Mouse (Mus musculus) E14TG2a.4 (cell line): ENCODE measurements at regions not wholly inside any gene's neighbourhood (a gene's known extent, or its start where the extent isn't known, plus 50 kb on each side); places are given as distances from the start of the nearest gene placed in this dataset.
A peak's percentile ranks its signal among the peaks of the same experiment; 100 is the strongest.

ENCODE experiments used
- H3K27me3 ChIP-seq: 2 replicates; pipeline ENCODE4 v1.6.1; 2014; ENCODE audit warnings: low read length, control low read depth; ENCODE audit not compliant: insufficient read depth
- H3K36me3 ChIP-seq: 2 replicates; pipeline ENCODE4 v1.6.1; 2014; ENCODE audit warnings: low read length, control low read depth; ENCODE audit not compliant: insufficient read depth
- H3K4me1 ChIP-seq: replicated peaks from 2 replicates; pipeline ENCODE4 v1.6.1; 2014; ENCODE audit warnings: low read depth, low read length, control low read depth
- H3K4me3 ChIP-seq: replicated peaks from 2 replicates; pipeline ENCODE4 v1.5.1; 2014; ENCODE audit warnings: mild to moderate bottlenecking, low read length
- H3K9me3 ChIP-seq: 2 replicates; pipeline ENCODE4 v1.6.1; 2014; ENCODE audit warnings: low read length, control low read depth
- CTCF ChIP-seq: conservative IDR thresholded peaks from 2 replicates; pipeline ENCODE4 v1.5.1; 2014; ENCODE audit warnings: low read length
- NANOG ChIP-seq: IDR thresholded peaks from 2 replicates; pipeline ENCODE4 v1.6.1; 2014; ENCODE audit warnings: borderline replicate concordance, low read length, mixed read lengths
- POU5F1 ChIP-seq: IDR thresholded peaks from 2 replicates; pipeline ENCODE4 v1.6.1; 2014; ENCODE audit warnings: low read length, borderline replicate concordance

DNA sequence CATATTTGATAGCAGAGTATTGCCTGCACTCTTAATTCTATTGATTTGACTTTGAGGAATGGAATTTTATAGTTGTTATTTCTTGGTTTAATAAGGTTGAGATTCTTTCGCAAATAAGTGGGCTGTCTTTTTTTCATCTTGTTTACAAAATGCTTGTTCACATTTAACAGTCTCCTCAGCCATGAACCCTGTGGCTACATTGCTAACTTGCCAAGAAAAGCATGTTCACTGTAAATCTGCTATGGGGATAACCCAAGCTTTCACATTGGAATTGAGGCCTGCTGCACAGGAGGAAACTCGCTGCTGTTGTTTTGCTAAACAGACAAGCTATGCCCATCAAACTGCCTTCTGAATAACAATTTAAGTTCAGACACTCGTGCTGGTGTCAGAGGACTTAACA lies 564.6 kb upstream of the Fam92a start:
- Histone ChIP-seq H3K36me3 (no peaks in the 10 kb centered on the region), H3K27me3 (no peaks in the 10 kb centered on the region), H3K4me3 (no peak overlapping the region), H3K4me1 (no peaks in the 10 kb centered on the region), H3K9me3 (no peaks in the 10 kb centered on the region)
- no peak for TF ChIP-seq POU5F1
- TF ChIP-seq NANOG = no peak
- no peak for TF ChIP-seq CTCF

DNA sequence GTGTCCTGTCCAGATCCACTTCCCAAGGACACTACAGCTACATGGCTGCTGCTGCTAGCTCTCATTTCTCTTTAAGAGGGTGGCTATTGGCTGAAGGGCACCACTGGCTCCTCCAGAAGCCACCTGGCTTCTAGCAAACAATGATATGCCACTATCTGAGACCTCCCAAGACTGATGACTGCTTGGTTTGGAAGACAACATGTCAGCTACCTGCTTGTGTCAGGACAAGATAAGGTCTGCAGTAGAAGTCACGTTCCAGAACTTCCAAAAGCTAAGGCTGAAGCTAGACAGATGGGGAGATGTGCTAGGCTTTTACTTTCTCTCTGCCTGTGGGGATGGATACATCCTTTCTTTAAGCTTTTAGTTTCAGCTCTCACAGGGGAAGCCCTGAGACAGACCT lies 528.4 kb upstream of the Fam92a start:
- Histone ChIP-seq H3K27me3 (no peaks in the 10 kb centered on the region), H3K4me1 (no peaks in the 10 kb centered on the region), H3K9me3 (peaks cover 7% of the 10 kb centered on the region; the same call in 1 of the 2 replicates), H3K36me3 (no peaks in the 10 kb centered on the region), H3K4me3 (no peak overlapping the region)
- TF ChIP-seq NANOG = no peak
- TF ChIP-seq POU5F1 = no peak
- no peak for TF ChIP-seq CTCF

DNA sequence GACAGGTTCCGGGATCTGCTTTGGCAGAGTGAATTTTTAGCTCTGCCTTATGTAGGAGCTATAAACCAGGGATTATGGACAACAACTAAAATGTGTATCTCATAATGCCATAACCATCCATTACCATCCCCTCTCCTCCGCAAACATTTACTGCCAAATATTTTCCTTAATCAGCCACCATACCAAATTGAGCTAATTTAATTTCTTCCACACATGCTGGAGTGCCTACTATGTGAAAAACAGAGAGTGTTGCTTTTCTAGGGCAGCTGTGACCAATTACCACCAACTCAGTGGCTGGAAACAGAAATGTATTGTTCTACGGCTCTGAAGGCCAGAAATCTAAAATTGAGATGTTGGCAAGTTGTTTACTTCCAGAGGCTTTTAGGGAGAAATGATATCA lies 506.0 kb upstream of the Fam92a start:
- TF ChIP-seq POU5F1 = no peak
- no peak for TF ChIP-seq NANOG
- no peak for TF ChIP-seq CTCF
- Histone ChIP-seq H3K9me3 (no peaks in the 10 kb centered on the region), H3K27me3 (no peaks in the 10 kb centered on the region), H3K36me3 (no peaks in the 10 kb centered on the region), H3K4me3 (no peak overlapping the region), H3K4me1 (no peaks in the 10 kb centered on the region)

DNA sequence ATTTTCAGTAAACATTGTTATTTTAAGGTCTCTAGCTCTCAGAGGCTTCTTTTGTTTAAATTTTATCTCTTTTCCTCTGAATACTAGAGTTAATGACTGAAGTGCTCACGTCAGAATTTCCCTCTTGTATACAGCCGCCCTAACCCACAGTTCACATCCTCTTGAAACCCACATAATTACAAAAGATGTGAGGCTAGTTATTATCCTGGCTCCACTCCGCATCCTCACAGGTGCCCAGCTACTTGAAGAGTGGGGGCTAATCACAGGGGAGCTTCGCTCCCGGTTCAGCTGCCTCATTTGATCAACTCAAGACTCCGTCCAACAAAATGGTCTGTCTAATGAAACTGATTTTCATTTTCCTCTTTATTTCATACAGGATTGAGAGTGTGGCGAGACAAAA lies 499.6 kb upstream of the Fam92a start:
- 0 out of 2 replicates have a peak, but pooled peaks cover 2% of the 10 kb centered on the region for H3K27me3 ChIP-seq
- H3K9me3 ChIP-seq = no peaks in the 10 kb centered on the region
- H3K4me3 ChIP-seq = no peak overlapping the region

DNA sequence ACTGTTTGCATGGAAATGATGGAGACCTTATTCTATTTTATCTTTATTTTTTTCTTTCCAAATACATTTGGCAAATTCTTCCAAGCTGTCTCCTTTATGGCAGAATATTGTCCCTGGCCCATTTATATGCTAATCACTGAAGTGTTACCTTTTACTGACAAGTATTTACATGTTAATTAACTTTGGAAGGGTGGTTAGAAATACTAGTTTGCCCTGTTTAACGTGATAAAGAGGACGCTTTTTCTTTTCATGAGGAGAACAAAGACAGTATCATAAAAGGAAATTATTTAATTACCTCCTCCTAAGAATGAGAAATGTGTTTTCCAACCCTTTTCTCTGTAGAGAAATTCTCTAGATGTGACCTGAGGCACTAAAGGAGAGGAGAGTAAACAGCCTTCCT lies 491.4 kb upstream of the Fam92a start:
- Histone ChIP-seq H3K4me3 (no peak overlapping the region), H3K9me3 (no peaks in the 10 kb centered on the region; the same call in 1 of the 2 replicates), H3K36me3 (no peaks in the 10 kb centered on the region), H3K27me3 (no peaks in the 10 kb centered on the region), H3K4me1 (peaks cover 34% of the 10 kb centered on the region)
- peak; percentile 46; the same call in 1 of the 2 replicates for TF ChIP-seq POU5F1
- TF ChIP-seq NANOG = peak; percentile 84
- no peak for TF ChIP-seq CTCF

More for the DNA sequence above, 499.6 kb upstream of the Fam92a start:
- Histone ChIP-seq H3K36me3 (no peaks in the 10 kb centered on the region), H3K4me1 (no peaks in the 10 kb centered on the region)
- TF ChIP-seq POU5F1 (no peak), NANOG (no peak), CTCF (no peak)

GRCm38 (mm10) chr4:12662683-12663082 lies 490.9 kb upstream of the Fam92a start:
- Histone ChIP-seq H3K36me3 (no peaks in the 10 kb centered on the region), H3K27me3 (no peaks in the 10 kb centered on the region), H3K9me3 (no peaks in the 10 kb centered on the region; the same call in 1 of the 2 replicates), H3K4me1 (peaks cover 34% of the 10 kb centered on the region), H3K4me3 (no peak overlapping the region)
- TF ChIP-seq NANOG (peak; percentile 90), POU5F1 (no peak)

GRCm38 (mm10) chr4:12659084-12659483 lies 487.3 kb upstream of the Fam92a start:
- Histone ChIP-seq H3K4me3 (no peak overlapping the region), H3K9me3 (no peaks in the 10 kb centered on the region), H3K36me3 (no peaks in the 10 kb centered on the region), H3K4me1 (peaks cover 50% of the 10 kb centered on the region), H3K27me3 (peaks cover 3% of the 10 kb centered on the region; the same call in 1 of the 2 replicates)
- TF ChIP-seq CTCF (no peak), NANOG (no peak), POU5F1 (no peak)

GRCm38 (mm10) chr4:12658594-12658993 lies 486.8 kb upstream of the Fam92a start:
- Histone ChIP-seq H3K4me3 (no peak overlapping the region), H3K4me1 (peaks cover 45% of the 10 kb centered on the region), H3K27me3 (peaks cover 3% of the 10 kb centered on the region; the same call in 1 of the 2 replicates), H3K36me3 (no peaks in the 10 kb centered on the region), H3K9me3 (no peaks in the 10 kb centered on the region)
- TF ChIP-seq CTCF (no peak), POU5F1 (no peak), NANOG (no peak)

GRCm38 (mm10) chr4:12657820-12658219 lies 486.0 kb upstream of the Fam92a start:
- Histone ChIP-seq H3K9me3 (no peaks in the 10 kb centered on the region), H3K4me3 (no peak overlapping the region), H3K27me3 (peaks cover 3% of the 10 kb centered on the region; the same call in 1 of the 2 replicates), H3K36me3 (no peaks in the 10 kb centered on the region), H3K4me1 (peaks cover 38% of the 10 kb centered on the region)
- no peak for TF ChIP-seq NANOG
- no peak for TF ChIP-seq CTCF
- TF ChIP-seq POU5F1 = no peak
